Mouse (Mus musculus): Measurements from ENCODE around the gene Dusp6.

The Dusp6 gene

GRCm38 (mm10) chr10:99246797-99247508 lies 16.1 kb upstream of the Dusp6 start:
- no peak for DNase-seq (ENCODE audit: low spot score)

- no peak for DNase-seq (ENCODE audit: low spot score)
These were observed 12.2 kb upstream of the Dusp6 start for GRCm38 (mm10) chr10:99250874-99251281.

GRCm38 (mm10) chr10:99253412-99253811 lies 9.6 kb upstream of the Dusp6 start:
- no peak for DNase-seq (ENCODE audit: low spot score)

- no peak for DNase-seq (ENCODE audit: low spot score)
These were observed 7.0 kb upstream of the Dusp6 start for GRCm38 (mm10) chr10:99255830-99256570.

GRCm38 (mm10) chr10:99257531-99257930 lies 5.5 kb upstream of the Dusp6 start:
- DNase-seq (ENCODE audit: low spot score): no peak

- DNase-seq (ENCODE audit: low spot score): no peak
These were observed 3.2 kb upstream of the Dusp6 start for GRCm38 (mm10) chr10:99259840-99260239.

GRCm38 (mm10) chr10:99261151-99261635 lies 1.8 kb upstream of the Dusp6 start:
- no peak for DNase-seq (ENCODE audit: low spot score)

GRCm38 (mm10) chr10:99261636-99262318 lies 1.3 kb upstream of the Dusp6 start:
- peak; percentile 92 for DNase-seq (ENCODE audit: low spot score)

GRCm38 (mm10) chr10:99262319-99262866 lies 638 bp upstream of the Dusp6 start:
- DNase-seq (ENCODE audit: low spot score): no peak

- DNase-seq (ENCODE audit: low spot score): no peak
These were observed 589 bp downstream of the Dusp6 start for GRCm38 (mm10) chr10:99263419-99264221.

GRCm38 (mm10) chr10:99264301-99265010 lies 1.4 kb downstream of the Dusp6 start:
- no peak for DNase-seq (ENCODE audit: low spot score)

GRCm38 (mm10) chr10:99265011-99265694 lies 2.1 kb downstream of the Dusp6 start:
- DNase-seq (ENCODE audit: low spot score): peak; percentile 68

- DNase-seq (ENCODE audit: low spot score): no peak
These were observed 3.0 kb downstream of the Dusp6 start for GRCm38 (mm10) chr10:99266025-99266424.

- DNase-seq (ENCODE audit: low spot score): no peak
These were observed 4.6 kb downstream of the Dusp6 start for GRCm38 (mm10) chr10:99267621-99268020.

- peak; percentile 95 for DNase-seq (ENCODE audit: low spot score)
These were observed 5.6 kb downstream of the Dusp6 start for GRCm38 (mm10) chr10:99268421-99269300.

- no peak for DNase-seq (ENCODE audit: low spot score)
These were observed 6.3 kb downstream of the Dusp6 start for GRCm38 (mm10) chr10:99269301-99269701.

GRCm38 (mm10) chr10:99269704-99270103 lies 6.7 kb downstream of the Dusp6 start:
- no peak for DNase-seq (ENCODE audit: low spot score)

GRCm38 (mm10) chr10:99270406-99270805 lies 7.4 kb downstream of the Dusp6 start:
- DNase-seq (ENCODE audit: low spot score): peak; percentile 80

GRCm38 (mm10) chr10:99271016-99271415 lies 8.0 kb downstream of the Dusp6 start:
- no peak for DNase-seq (ENCODE audit: low spot score)
